Mouse (Mus musculus): ENCODE measurements around the gene Derl2. TPM values are rescaled to one million over a fixed set of nuclear protein-coding genes. Genes with fewer than 3 reads are reported as not detected.

Gene Derl2
- polyA plus RNA-seq, 1 experiment = 74.5 TPM

DNA sequence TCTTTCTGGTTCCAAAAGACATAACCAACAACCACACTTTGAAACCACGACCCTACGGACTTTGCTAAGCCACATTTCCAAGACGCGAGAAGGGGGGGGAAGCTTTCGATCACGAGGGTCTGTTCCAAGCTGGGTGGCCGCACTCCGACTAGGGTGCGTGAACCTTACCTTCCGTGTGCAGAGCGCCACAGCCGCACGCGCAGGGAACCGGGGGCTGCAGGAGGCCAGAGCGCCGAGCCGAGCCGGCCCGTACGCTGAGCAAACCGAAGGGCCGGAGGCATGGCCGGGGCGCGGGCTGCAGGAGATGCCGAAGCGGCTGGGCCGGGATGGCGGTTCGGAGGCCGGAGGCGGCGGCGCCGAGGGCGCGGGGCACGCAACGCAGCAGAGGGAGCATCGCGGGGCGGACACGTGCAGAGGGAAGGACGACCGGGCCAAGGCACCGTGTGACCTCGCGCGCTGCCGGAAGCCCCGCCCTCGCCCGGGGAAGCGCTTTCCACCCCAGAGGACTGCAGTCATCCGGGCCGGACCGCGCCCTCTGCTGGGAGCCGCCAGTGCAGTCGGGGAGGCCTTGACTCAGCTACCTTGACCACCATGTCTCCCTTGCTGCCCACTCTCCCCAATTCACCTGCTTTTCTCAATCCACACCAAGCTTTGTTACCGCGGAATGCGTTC lies 36.9 kb downstream of the Derl2 start, which contains the start of gene C1qbp:
TSS of gene C1qbp (minus strand) at position 470 of the 672 bp plus-strand sequence.
- H3K27ac ChIP-seq (ENCODE audit: insufficient read depth, low read length) = no peak within 1 kb of the TSS
- TF ChIP-seq POLR2A (IDR thresholded peaks at IDR 0.05; ENCODE audit: low read depth, low read length) = peak; percentile 66
- TF ChIP-seq CTCF (IDR thresholded peaks at IDR 0.05; ENCODE audit: borderline replicate concordance, insufficient read depth, low read length) = peak; percentile 78
- peaks cover 4% of the 10 kb centered on the region; the same call in 1 of the 2 replicates for H3K4me1 ChIP-seq (ENCODE audit: control insufficient read depth, insufficient read depth, low read length)
- H3K4me3 ChIP-seq (ENCODE audit: insufficient read depth, low read length) = peak within 1 kb of the TSS; percentile 96

DNA sequence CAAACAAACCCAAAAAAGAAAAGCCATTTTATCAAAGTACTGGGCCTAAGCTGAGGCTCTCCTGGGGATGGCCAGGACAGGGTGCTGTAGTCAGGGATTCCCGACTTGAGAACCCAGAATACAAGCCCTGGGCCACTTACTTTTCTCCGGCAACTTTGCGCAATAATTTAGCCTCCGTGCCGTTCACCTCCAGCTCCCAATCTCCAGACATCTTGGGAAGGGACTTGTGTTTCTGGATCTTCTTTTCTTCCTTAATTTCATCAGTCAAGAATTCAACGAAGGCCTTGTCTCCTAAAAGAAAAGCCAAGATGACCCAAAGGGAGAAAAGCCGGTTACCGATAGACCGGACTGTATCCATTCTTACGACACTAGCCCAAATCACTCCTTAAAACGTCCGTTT lies 37.6 kb downstream of the Derl2 start:
- TF ChIP-seq CTCF (IDR thresholded peaks at IDR 0.05; ENCODE audit: borderline replicate concordance, insufficient read depth, low read length) = no peak
- TF ChIP-seq POLR2A (IDR thresholded peaks at IDR 0.05; ENCODE audit: low read depth, low read length) = no peak
- H3K4me3 ChIP-seq (ENCODE audit: insufficient read depth, low read length) = peak overlapping the region; percentile 96
- no peak overlapping the region for H3K27ac ChIP-seq (ENCODE audit: insufficient read depth, low read length)
- H3K4me1 ChIP-seq (ENCODE audit: control insufficient read depth, insufficient read depth, low read length) = peaks cover 4% of the 10 kb centered on the region; the same call in 1 of the 2 replicates

DNA sequence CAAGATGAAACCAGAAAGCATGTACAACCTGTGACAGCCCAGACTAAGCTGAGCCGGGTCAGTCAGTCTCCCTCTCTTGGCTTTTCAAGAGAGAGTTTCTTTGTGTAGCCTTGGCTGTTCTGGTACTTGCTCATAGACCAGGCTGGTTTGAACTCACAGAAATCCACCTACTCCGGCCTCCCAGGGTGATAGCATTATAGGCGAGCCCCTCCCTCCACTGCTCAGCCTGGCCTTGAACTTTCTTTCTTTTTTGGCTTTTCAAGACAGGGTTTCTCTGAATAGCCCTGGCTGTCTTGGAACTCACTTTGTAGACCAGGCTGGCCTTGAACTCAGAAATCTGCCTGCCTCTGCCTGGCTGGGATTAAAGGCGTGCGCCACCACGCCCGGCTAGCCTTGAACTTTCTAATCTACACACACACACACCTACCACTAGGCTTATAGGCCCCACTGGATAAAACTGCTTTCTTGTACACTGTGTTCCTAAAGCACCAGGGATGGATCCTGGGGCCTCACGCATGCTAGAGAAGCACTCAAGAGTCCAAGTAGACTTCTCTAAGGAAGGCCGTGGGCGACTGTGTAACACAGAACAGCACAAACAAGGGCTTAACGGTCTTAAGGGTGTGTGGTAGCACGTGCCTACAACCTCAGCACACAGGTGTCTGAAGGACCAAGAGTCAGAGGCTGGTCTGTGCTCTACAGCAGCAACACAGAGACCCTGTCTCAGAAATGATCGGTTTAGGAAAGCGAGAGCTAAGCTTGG lies 38.7 kb downstream of the Derl2 start:
- peaks cover 4% of the 10 kb centered on the region; the same call in 1 of the 2 replicates for H3K4me1 ChIP-seq (ENCODE audit: control insufficient read depth, insufficient read depth, low read length)
- TF ChIP-seq CTCF (IDR thresholded peaks at IDR 0.05; ENCODE audit: borderline replicate concordance, insufficient read depth, low read length) (no peak), POLR2A (IDR thresholded peaks at IDR 0.05; ENCODE audit: low read depth, low read length) (no peak)
- H3K27ac ChIP-seq (ENCODE audit: insufficient read depth, low read length) = no peak overlapping the region
- H3K4me3 ChIP-seq (ENCODE audit: insufficient read depth, low read length) = peak overlapping the region; percentile 96

GRCm38 (mm10) chr11:70980232-70980631 lies 39.4 kb downstream of the Derl2 start:
- Histone ChIP-seq H3K4me3 (ENCODE audit: insufficient read depth, low read length) (no peak overlapping the region), H3K4me1 (ENCODE audit: control insufficient read depth, insufficient read depth, low read length) (peaks cover 4% of the 10 kb centered on the region; the same call in 1 of the 2 replicates)
- TF ChIP-seq CTCF (IDR thresholded peaks at IDR 0.05; ENCODE audit: borderline replicate concordance, insufficient read depth, low read length) = no peak
- no peak for TF ChIP-seq POLR2A (IDR thresholded peaks at IDR 0.05; ENCODE audit: low read depth, low read length)

DNA sequence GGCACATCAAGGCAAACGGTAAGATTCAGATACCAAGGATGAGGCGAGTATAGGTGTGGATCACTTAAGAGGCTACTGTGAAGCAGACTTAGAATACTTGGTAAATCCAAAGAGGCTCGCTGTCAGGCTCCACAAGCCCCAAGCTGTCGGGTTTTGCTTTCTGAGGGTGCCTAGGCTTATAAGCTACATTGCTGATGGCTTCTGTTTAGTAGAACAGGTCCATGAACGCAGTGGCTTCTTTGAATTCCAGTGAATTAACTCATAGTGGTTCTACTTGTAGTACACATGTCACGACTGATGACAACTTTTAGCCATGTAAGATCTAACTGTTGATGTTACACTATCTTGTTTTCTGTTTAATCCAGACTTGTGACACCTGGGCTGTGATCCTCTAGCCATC lies 42.3 kb downstream of the Derl2 start:
- H3K4me1 ChIP-seq (ENCODE audit: control insufficient read depth, insufficient read depth, low read length) = peaks cover 4% of the 10 kb centered on the region; the same call in 1 of the 2 replicates
- H3K27ac ChIP-seq (ENCODE audit: insufficient read depth, low read length) = no peak overlapping the region
- no peak overlapping the region for H3K4me3 ChIP-seq (ENCODE audit: insufficient read depth, low read length)
- TF ChIP-seq POLR2A (IDR thresholded peaks at IDR 0.05; ENCODE audit: low read depth, low read length) (no peak), CTCF (IDR thresholded peaks at IDR 0.05; ENCODE audit: borderline replicate concordance, insufficient read depth, low read length) (no peak)

More at GRCm38 (mm10) chr11:70980232-70980631, 39.4 kb downstream of the Derl2 start:
- H3K27ac ChIP-seq (ENCODE audit: insufficient read depth, low read length) = no peak overlapping the region

- H3K4me1 ChIP-seq (ENCODE audit: control insufficient read depth, insufficient read depth, low read length) = no peaks in the 10 kb centered on the region
- no peak overlapping the region for H3K4me3 ChIP-seq (ENCODE audit: insufficient read depth, low read length)
- H3K27ac ChIP-seq (ENCODE audit: insufficient read depth, low read length) = no peak overlapping the region
- TF ChIP-seq CTCF (IDR thresholded peaks at IDR 0.05; ENCODE audit: borderline replicate concordance, insufficient read depth, low read length) = no peak
- no peak for TF ChIP-seq POLR2A (IDR thresholded peaks at IDR 0.05; ENCODE audit: low read depth, low read length)
Observed at GRCm38 (mm10) chr11:70975193-70975592, 44.4 kb downstream of the Derl2 start.

- H3K27ac ChIP-seq (ENCODE audit: insufficient read depth, low read length) = no peak overlapping the region
- H3K4me1 ChIP-seq (ENCODE audit: control insufficient read depth, insufficient read depth, low read length) = no peaks in the 10 kb centered on the region
- TF ChIP-seq CTCF (IDR thresholded peaks at IDR 0.05; ENCODE audit: borderline replicate concordance, insufficient read depth, low read length) (no peak), POLR2A (IDR thresholded peaks at IDR 0.05; ENCODE audit: low read depth, low read length) (no peak)
- H3K4me3 ChIP-seq (ENCODE audit: insufficient read depth, low read length) = no peak overlapping the region
Observed at GRCm38 (mm10) chr11:70973947-70974346, 45.7 kb downstream of the Derl2 start.

DNA sequence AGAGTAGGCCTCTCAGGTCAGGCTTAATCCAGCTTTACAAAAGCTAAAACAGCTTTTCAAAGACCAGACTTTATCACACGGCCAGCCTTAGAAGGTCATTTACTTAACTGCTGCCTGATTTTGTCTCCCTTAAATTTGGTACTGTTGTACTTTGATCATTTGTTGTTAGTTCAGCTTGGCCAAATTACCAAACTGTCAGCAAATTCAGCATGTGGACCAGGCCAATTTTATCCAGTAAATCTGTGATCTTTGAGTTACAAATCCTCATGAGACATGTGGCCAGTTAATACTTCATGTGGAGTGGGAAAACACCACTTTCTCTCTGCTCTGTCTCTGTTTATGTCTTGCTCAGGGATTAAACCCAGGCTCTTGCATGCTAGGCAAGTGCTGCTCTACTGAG lies 47.1 kb downstream of the Derl2 start:
- TF ChIP-seq POLR2A (IDR thresholded peaks at IDR 0.05; ENCODE audit: low read depth, low read length) (no peak), CTCF (IDR thresholded peaks at IDR 0.05; ENCODE audit: borderline replicate concordance, insufficient read depth, low read length) (no peak)
- Histone ChIP-seq H3K4me1 (ENCODE audit: control insufficient read depth, insufficient read depth, low read length) (no peaks in the 10 kb centered on the region), H3K4me3 (ENCODE audit: insufficient read depth, low read length) (no peak overlapping the region), H3K27ac (ENCODE audit: insufficient read depth, low read length) (no peak overlapping the region)

GRCm38 (mm10) chr11:70970560-70971540 lies 48.8 kb downstream of the Derl2 start:
- Histone ChIP-seq H3K27ac (ENCODE audit: insufficient read depth, low read length) (0 out of 2 replicates have a peak overlapping the region, but pooled peaks have one; percentile 3), H3K4me3 (ENCODE audit: insufficient read depth, low read length) (peak overlapping the region; percentile 88), H3K4me1 (ENCODE audit: control insufficient read depth, insufficient read depth, low read length) (no peaks in the 10 kb centered on the region)
- TF ChIP-seq POLR2A (IDR thresholded peaks at IDR 0.05; ENCODE audit: low read depth, low read length) = no peak
- TF ChIP-seq CTCF (IDR thresholded peaks at IDR 0.05; ENCODE audit: borderline replicate concordance, insufficient read depth, low read length) = no peak
